Mouse (Mus musculus) kidney, adult 18-20 months (tissue): ENCODE data around the gene Lifr.

Experiments used
- DNase-seq: peaks from one replicate; pipeline ENCODE4 v3.0.0; 2021

The Lifr gene

DNA sequence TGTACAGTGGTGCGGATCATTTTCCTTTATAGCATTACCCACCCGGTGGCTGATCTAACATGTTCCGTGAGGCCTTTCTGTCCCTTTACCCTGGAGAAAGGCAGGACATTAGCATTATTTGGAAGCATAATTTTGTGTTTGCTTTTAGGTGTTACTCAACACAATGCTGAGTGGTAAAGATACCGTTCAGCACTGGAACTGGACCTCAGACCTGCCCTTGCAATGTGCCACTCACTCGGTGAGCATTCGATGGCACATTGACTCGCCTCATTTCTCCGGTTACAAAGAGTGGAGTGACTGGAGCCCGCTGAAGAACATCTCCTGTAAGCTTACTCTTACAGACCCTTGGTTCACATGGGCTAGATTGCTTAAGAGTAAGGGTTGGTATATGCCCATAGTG, 76.3 kb downstream of the Lifr start:
- DNase-seq = no peak

DNA sequence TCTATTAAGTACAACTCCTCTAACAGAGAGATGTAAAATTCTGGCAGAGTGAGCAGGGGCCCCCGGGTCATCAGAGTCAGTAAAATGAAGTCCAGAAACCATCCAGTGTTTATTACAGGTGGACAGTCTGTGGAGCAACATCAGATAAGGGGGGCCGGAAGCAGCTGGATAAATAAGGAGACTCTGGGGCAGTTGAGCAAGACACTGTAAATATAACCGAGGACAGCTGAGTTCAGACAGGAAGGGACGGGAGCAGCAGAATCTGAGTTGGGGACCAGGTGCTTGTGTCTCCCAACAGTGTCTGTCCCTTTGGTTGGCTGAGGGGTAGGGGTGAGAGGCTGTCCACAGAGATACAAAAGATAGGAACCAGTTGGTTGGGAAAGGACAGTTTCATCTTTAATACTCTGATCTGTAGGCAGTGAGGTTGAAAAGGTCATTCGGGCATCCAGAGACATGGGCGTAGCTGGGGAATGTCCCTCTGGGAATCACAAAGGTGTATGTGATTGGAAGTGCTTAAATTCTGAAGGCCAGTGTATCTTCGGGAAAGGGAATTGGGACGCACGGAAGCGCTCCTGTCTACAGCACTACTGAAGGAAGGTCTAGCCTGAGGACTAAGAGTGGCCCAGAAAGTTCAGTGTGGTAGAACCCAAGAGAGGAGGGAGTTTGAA, 77.0 kb downstream of the Lifr start:
- DNase-seq = no peak

DNA sequence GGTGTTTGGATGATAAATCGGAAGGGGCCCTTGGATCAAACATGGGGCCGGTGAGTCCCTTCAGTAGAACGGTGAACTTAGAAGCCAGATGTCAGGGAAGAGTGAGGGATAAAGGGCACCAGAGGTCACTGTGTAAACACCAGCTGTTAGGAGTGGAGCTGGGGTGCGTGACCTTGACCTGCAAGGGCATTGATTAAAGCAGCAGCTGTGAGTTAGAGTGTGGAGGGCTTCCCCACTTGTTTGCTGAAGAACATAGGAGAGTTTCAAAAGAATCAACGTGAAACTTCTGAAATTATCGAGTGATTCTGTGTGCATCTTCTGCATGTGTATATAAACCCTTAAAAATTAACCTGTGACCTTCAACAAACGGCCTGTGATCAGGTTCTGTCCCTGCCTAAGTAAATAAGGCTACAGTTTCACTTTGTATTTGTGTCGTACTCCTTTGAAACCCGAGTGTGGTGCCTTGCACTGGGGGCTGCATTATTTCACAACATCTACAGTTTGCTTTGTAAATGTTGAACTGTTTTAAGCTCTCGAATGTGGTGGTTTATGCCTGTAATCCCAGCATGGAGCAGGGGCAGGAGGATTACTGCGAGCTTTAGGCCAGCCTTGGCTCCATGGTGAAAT, 77.6 kb downstream of the Lifr start:
- no peak for DNase-seq

DNA sequence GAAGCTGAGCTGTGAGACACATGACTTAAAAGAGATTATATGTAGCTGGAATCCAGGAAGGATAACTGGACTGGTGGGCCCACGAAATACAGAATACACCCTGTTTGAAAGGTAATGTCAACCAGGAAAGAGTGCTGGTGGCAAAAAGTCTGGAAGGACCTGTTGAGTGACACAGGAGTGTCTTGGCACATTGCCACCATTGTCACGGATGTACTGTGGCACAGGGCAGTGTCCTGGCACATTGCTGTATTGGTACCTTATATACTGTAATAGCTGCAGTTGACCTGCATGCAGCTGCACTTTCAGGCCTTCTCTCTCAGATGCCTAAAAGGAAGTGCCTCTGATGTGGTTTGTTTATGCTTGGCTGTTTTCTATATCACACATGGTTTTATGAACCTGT, 82.5 kb downstream of the Lifr start:
- DNase-seq = peak; percentile 46

DNA sequence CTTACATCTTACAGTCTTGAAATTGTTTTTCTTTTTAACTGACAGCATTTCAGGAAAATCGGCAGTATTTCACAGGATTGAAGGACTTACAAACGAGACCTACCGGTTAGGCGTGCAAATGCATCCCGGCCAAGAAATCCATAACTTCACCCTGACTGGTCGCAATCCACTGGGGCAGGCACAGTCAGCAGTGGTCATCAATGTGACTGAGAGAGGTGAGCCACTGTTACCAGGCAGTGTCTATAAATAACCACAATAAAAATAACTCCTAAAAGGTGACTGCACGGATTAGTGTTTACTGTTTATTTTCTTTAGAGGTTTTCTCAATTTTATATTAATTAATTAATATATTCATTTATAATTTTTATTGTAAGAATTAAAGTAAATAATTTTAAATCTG, 82.9 kb downstream of the Lifr start:
- no peak for DNase-seq

DNA sequence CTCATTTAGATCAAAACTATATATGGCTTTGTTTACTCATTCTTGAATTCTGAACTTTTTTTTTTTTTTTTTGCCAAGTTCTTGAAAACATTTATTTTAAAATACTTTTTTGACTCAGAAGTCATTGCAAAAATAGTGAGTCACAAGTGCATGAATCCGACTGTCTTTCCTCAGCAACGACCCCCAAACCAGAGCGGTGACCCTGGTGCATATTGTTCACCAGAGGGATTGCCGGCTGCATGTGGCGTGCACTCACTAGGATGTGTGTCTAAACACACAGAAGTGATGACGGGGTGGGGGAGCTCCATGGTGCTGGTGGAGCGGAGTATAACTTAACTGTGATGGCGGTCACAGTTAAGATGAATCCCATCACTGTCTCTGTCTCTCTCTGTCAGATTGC, 83.4 kb downstream of the Lifr start:
- DNase-seq = no peak

DNA sequence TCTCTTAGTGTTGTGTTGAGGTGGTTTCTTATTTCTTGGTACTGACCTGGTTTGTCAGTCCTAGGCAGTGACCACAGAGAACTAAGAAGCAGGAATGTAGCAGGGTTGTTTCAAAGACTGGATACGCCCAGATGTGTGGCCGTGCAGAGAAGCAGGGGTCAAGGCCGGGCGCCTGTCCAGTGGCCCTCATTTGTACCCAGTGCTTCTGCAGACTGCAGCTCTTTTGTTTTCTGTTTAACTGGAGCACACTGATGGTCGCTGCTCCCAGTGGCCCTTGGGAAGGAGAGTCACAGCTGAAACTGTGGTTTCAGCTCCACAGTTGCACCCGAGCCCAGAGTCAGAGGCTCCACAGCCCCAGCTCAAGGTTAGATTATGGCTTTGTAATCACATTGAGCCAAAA, 90.2 kb downstream of the Lifr start:
- DNase-seq = no peak

DNA sequence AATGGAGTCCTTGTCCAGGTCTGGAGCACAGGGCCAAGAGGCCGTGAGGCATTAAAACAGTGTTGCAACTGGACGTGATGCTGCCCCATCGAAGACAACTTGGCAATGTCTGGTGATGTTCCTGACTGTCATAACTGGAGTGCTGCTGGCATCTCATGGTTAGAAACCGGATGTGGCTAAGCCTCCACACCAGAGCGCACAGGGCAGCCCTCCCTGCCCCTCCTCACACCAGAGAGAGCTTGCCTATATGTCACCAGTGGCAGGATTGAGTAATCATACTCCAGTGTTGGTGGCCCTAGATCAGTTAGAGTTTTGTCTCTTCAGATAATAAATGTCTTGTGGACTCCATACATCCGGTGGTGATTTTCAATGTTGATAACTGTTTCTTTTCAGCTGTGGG, 97.3 kb downstream of the Lifr start:
- DNase-seq = no peak

DNA sequence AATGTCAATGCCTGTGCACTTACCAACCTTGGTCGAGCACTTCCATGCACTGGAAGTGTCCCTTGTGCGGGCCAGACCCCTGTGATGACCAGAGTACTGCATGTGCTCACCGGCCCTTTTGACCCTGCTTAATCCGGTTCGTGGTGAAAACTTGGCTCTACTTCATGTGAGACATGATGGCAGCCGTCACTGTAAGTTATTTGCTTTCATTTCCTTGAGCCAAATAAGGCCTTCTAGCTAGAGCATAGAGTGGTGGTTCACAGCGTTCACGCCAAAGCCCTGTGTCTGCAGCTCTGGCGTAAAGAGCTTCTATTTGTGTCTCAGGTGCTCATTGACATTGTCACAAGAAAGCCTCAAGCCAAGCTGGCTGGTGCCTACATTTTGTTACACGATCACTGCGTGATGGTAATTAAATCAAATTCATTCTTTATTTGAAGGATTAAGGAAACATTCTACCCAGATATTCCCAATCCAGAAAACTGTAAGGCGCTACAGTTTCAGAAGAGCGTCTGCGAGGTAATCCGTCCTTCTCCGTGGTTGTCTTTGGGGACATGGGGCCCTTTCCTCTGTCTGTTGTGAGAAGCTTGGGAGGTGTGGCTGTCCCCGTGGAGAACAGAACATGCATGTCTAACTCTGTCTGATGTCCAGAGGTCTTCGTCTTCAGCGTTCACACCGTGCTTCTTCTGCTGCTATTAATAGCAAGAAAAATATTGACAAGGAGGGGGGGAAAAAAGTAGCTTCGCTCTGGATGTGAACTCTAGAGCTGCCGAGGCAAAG, 99.5 kb downstream of the Lifr start:
- no peak for DNase-seq

DNA sequence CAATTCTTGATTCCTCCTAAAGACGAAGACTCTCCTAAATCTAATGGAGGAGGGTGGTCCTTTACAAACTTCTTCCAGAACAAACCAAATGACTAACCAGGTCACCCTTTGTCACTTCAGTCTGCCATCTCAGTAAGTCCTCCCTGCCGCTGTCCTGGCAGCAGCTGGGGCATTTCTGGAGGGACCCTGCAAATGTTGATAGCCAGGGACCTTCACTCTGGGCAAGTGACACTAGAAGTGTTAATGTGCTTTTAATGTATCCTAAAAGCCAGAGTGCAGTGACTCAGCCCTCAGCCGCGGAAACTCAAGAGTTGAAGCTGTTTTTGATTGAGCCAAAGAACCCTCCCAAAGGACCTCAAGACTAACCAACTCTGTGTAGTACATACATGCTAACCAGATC, 100.7 kb downstream of the Lifr start:
- no peak for DNase-seq

DNA sequence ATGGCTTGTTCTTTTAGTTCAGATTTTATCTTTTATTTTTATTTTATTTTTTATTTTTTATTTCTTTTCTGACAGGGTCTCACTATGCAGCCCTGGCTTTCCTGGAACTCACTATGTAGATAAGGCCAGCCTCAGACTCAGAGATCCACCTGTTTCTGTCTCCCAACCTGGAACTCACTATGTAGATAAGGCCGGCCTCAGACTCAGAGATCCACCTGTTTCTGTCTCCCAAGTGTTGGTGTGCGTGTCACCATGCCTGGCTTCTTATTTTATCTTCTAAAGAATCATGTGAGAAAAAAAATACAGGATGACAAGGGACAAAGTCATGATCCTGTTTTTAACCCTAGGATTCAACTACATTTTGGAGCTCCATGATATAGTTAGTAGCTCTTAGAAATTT, 102.2 kb downstream of the Lifr start:
- DNase-seq = no peak

DNA sequence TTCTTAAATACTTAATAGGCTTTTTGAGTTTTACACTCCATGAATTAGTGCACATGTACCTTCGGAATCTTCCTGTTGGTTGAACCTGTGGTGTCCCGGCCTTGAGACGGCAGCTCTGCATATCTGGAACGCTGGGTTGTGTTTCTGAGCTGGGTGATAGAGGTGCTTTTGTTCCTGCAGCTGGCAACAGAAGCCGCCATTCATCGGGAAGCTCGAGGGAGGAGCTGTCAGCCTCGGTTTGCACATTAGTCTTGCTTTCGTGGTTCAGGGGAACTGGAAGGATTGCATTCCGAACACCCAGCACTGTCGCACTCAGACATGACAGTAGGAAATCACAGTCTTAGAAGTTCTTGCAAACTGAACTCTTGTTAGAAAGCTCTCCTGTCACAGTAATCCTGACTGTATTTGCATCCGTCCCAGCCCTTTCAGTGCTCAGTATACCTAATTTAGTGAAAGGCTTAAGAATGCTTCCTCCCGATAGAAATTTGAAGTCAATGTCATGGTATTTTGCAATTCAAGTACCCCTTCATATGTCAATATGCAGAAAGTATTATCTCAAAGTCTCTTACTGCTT, 103.8 kb downstream of the Lifr start:
- DNase-seq = no peak

DNA sequence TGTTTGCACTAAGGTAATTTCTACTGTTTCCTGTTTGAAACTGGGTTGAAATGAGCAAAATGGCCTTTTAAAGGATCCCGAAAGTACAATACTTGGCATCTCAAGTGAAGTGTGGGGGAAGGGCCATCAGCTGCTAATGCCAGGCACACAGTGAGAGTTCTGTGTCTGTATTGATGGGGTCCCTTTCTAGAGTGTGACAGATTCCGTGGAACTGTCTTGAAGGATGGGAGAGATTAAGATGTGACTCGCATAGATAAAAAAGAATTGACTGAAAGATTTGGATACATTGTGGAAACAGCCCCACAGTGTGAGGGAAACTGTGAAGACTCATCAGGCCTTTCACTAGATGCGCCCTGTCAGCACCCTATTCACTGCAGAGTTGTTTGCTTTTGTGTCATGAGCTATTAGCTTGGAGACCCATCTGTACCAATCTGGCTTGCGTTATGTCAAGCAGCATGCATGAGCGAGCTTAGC, 104.4 kb downstream of the Lifr start:
- no peak for DNase-seq

DNA sequence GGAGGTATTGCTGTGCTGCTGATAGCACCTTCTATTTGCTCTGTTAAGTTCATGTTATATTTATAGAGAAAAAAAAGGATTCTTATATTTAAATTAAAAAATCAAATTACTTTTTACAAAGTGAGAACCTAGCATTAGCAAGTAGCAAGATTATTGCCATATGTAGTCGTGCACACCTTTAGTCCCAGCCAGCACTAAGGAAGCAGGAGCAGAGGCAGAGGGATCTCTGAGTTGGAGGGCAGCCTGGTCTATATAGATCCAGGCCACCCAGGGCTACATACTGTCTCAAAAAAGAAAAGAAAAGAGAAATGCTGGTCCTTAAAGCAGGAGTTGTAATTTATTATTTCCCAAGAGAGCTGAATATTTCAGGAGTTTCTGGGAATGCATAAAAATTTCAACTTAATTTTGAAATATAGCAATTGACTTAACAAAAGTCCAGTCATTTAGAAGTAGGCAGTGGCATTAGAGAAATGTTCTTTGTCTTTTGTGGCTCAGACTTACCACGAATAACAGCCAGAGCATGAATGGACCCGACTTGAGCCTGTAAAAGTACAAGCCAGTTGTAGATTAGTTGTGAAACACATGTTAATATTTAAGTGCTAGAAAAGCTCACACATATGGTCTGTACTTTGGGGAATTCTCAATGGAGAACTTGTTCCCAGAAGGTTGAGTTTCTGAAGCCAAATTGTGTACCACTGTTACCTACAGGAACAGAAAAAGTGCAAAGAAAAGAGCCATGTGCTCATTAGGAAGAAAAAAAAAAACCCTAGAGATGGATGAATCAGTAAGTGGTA, 107.4 kb downstream of the Lifr start:
- no peak for DNase-seq

DNA sequence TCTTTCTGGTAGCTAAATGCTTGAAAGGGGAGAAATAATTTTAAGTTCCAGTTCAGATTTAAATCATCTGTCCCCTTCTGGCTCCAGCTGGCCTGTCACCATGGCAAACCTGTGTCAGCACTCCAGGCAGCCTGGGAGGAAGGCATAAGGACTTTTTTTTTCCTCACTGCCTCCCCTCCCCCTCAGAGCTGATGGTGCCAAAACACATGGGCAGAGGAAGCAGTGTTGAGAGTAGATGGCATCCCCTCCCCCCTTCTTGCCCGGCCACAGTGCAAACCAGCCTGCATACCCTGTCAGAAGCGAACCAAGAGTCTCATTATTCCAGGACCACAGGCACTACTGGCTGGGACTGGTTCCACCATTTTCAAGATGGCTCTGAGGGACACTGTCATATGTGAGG, 108.4 kb downstream of the Lifr start:
- DNase-seq = no peak

DNA sequence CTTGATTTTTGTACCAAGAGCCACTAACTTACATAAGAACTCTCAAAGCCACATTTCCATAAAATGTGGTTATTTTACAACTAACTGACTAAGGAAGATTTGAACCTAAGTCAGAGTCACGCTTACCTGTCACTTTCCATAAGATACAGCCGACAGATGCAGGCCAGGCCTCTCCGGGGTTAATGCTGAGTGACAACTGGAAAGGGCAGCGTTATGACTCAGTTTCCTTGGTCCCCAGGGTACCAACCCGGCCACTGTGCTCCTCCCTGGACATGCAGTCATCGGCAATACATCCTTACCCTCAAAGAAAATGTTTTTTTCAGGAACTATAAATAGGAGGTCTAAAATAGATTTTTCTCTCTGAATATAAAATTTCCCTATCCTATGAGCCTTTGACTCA, 109.9 kb downstream of the Lifr start:
- DNase-seq = no peak

DNA sequence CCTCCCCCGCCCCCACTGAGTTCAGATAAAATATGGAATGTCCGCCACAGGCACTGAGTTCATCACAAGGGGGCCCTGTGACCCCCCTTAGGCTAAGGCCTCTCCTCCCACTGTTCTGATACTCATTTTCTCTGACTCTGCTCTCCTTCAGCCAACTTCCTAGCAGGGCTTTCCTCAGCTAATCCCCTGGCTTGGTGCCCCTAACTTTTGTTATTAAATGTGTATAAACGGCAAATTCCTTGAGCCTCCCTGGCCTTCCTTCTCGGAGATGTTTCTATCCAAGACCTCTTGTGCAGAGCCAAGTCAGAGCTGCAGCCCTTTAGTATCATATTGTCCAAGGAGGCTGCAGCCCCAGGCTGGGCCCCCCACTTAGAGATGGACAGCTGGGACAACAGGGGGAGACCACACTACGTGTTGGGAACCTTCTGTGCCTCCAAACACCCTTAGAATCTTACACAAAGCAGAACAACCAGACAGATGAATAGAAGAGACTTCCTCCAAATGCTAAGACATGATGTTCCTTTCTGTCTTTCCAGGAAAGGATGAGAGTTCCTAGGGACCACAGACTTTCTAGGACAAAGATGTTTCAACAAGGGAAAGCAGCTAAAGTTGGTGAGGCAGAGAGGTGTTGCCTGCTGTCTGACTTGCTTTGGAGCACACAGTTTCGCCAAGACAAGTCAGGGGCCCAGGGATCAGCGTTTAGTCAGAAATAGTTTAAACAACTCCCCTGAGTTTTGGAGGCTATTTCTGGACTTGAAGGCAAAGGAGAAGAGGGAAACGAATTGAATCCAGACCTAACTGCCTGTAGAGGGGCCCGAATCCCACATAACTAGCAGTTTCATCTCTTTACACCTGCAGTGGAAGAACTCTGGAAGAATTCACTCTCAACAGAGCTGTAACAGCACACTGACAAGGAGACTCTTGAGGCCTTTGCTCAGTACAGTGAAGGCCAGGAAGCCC, 111.3 kb downstream of the Lifr start:
- DNase-seq = no peak

DNA sequence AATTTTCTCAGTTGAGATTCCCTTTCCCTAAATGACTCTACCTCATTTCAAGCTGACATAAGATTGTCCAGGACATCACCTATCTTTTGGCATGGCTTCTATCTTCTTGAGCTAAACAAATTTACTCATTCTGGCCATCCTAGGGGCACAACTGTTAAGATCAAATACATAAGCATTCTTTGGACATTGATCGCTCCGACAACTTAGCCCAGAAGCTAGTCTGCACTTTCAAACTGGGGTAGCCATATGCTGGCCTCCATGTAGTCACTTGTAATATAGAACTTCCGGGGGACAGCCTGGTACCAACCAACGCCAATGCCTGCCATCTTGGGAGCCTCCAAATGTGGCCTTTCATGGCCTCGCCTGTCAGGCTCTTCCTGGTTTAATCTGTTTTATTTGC, 112.6 kb downstream of the Lifr start:
- no peak for DNase-seq

DNA sequence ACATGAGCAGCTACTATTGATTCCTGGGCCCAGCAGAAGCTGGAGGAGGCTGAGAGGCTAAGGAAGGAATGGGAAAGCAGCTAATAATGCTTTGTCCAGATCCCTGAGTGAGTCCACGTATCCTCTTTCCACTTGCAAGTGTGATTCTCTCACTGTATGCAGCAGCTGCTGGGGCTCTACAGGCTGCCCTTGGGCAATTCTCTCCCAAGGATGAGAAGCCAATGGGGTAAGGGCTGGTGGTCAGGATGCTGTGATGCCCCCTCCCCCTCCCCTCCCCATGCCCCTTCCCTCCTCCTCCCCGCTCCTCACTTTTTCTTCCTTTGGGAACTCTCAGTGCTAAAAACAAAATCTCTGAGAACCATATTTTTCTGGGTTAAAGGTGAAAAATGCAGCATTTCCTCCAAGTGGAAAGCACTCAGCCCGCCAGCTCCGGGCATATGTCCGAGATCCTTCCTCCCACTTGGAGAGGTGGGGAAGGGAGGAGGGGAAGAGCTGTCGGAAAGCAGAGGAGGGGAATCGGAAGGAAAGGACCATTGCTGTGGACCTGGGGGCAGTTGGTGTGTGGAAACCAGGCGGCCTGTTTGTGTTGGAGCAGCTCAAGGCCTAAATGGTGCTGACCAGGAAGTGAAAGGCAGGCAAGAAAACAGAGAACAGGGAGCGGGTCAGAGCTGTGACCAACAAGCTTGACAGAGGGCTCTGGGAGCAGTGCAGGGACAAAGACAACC, 113.4 kb downstream of the Lifr start:
- peak; percentile 36 for DNase-seq

DNA sequence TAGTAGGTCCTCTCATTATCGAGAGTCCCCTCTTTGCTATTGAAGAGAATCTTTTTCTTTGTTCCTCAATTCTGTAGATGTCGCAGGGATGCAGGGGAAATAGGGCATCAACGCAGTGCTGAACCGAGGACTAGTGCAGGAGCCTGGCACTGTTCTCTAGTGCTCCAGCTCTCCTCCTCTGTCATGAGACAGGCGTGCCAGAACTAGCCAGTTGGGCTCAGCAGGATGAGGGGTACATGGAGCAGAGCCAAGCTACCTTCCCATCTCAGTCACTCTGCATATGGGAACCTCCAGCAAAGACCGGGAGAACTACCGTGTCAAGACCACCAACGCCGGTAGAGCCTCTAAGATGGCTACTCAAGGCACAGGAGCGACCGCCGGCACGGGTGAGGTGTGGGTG, 114.5 kb downstream of the Lifr start:
- DNase-seq = no peak

DNA sequence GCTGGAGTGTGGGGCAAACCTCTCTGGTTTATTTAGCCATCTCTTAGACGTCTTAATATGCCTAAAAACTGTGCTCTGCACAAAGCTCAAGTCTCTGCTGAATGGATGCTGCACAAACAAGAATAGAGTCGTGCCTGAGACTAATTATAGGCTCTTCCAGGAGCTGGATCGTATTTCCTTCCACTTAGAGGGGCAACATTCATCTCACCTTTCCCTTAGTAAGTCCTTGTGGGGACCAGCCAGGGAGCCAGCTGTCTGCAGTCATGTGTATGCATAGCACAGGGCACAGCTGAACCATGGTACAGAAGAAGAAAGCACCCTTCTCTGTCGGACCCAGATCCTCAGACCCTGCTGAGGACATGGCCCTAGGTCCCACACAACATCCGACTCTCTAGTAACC, 115.7 kb downstream of the Lifr start:
- DNase-seq = no peak
